Mouse (Mus musculus) heart, embryonic 12.5 days (tissue): ENCODE results near the gene Zfp37. TPM values are rescaled to one million over a fixed set of nuclear protein-coding genes. Genes with fewer than 3 reads are reported as not detected.
"Not testable (repeated sequence)": the region's sequence is repeated elsewhere in the genome, so short reads cannot be mapped to it uniquely, and the experiment has no call there.

ENCODE experiments used
- ATAC-seq: fragments of 200-750 bp; cut with Nextera tagmentation; 2 replicates; pipeline ENCODE4 v1.8.0; 2017; ENCODE audit warnings: moderate TSS enrichment, moderate library complexity; ENCODE audit not compliant: insufficient number of reproducible peaks, low FRiP score
- H3K27ac ChIP-seq: fragments of 300-500 bp; sonication (generic); 2 replicates; pipeline ENCODE4 v1.5.1; 2016; ENCODE audit warnings: mild to moderate bottlenecking, moderate library complexity; ENCODE audit not compliant: poor library complexity, severe bottlenecking
- H3K27me3 ChIP-seq: fragments of 300-500 bp; sonication (generic); replicated peaks from 2 replicates; pipeline ENCODE4 v1.6.1; 2016; ENCODE audit warnings: mild to moderate bottlenecking, moderate library complexity
- H3K36me3 ChIP-seq: fragments of 300-500 bp; sonication (generic); 2 replicates; pipeline ENCODE4 v1.6.1; 2016; ENCODE audit warnings: mild to moderate bottlenecking, moderate library complexity
- H3K4me1 ChIP-seq: fragments of 300-500 bp; sonication (generic); replicated peaks from 2 replicates; pipeline ENCODE4 v1.6.1; 2016; ENCODE audit warnings: mild to moderate bottlenecking
- H3K4me2 ChIP-seq: fragments of 300-500 bp; sonication (generic); 2 replicates; pipeline ENCODE4 v1.6.1; 2016; ENCODE audit warnings: mild to moderate bottlenecking, moderate library complexity
- H3K4me3 ChIP-seq: fragments of 300-500 bp; sonication (generic); 2 replicates; pipeline ENCODE4 v1.5.1; 2016; ENCODE audit warnings: mild to moderate bottlenecking
- H3K9ac ChIP-seq: fragments of 300-500 bp; sonication (generic); 2 replicates; pipeline ENCODE4 v1.6.1; 2016; ENCODE audit warnings: mild to moderate bottlenecking, moderate library complexity
- H3K9me3 ChIP-seq: fragments of 300-500 bp; sonication (generic); replicated peaks from 2 replicates; pipeline ENCODE4 v1.6.1; 2016; ENCODE audit warnings: mild to moderate bottlenecking, moderate library complexity
- WGBS: fragments of 180-500 bp; shearing (Covaris S2); methylation state at CpG from one replicate; pipeline ENCODE4 v1.1.7; 2016; 5-methylcytosine and 5-hydroxymethylcytosine counted together
- polyA plus RNA-seq: library from polyadenylated mRNA; unstranded; fragments of >200 nt; fragmentation: Nextera tagmentation; extraction: Ambion mirVana; gene quantifications from 2 replicates; pipeline ENCODE4 v1.2.1, GENCODE M21; 2016

The Zfp37 gene
- polyA plus RNA-seq, 1 experiment from 2014 or later: 8.9 TPM

GRCm38 (mm10) chr4:62208696-62209380 lies 22.0 kb downstream of the Zfp37 start:
- Histone ChIP-seq H3K27me3 (no peaks in the 10 kb centered on the region), H3K9ac (peak overlapping the region; percentile 78), H3K36me3 (peaks cover 5% of the 10 kb centered on the region), H3K4me2 (peak overlapping the region; percentile 71), H3K27ac (peak overlapping the region; percentile 69), H3K4me1 (peaks cover 17% of the 10 kb centered on the region), H3K4me3 (peak overlapping the region; percentile 72), H3K9me3 (no peaks in the 10 kb centered on the region)
- peak; percentile 63; the same call in 1 of the 2 replicates for ATAC-seq
- 6% methylated on average over 19 of the region's 19 CpGs for WGBS

DNA sequence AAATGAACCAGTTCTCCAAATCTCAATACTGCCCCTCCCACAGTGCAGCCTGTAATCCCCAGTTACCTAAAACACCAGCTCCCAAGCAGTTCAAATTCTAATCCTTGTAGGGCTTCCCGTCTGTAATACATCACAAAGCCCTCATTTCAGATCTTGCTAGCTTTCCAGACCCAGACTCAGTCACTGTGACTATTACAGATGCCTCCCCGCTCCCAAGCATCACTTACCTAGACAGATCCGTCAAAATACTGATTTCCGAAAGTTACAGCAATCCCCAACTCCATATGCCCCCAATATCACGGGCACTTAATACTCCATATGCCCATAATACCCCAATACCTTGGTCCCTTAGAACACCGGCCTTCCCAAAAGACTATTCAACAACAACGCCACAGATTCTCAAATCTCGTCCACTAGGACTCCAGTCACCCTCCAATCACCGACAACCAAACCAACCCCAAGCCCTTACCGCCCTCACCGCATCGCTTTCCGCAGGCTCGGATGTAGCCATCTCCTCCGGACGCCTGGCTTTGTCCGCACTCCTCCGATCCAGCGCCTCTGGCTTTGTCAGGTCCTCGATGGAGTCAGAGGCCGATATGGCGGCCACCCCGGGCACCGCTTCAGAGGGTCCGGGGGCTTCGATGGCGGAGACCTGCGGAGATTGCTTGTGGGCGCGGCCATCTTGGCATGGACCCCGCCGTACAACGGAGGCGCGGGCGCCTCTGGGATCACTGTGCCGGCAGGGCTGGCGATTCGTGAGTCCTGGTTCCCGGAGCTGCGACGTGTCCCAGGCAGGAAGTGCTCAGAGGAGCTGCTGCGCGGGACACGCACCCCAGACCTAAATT lies 22.8 kb downstream of the Zfp37 start:
- no peaks in the 10 kb centered on the region for H3K9me3 ChIP-seq
- peak overlapping the region; percentile 71 for H3K4me2 ChIP-seq
- H3K4me1 ChIP-seq: peaks cover 17% of the 10 kb centered on the region
- H3K27ac ChIP-seq: peak overlapping the region; percentile 69
- H3K27me3 ChIP-seq: no peaks in the 10 kb centered on the region
- peak; percentile 93 for ATAC-seq
- peaks cover 13% of the 10 kb centered on the region for H3K36me3 ChIP-seq
- peak overlapping the region; percentile 78 for H3K9ac ChIP-seq
- WGBS: under 1% methylated on average over 45 of the region's 45 CpGs
- H3K4me3 ChIP-seq: peak overlapping the region; percentile 72

DNA sequence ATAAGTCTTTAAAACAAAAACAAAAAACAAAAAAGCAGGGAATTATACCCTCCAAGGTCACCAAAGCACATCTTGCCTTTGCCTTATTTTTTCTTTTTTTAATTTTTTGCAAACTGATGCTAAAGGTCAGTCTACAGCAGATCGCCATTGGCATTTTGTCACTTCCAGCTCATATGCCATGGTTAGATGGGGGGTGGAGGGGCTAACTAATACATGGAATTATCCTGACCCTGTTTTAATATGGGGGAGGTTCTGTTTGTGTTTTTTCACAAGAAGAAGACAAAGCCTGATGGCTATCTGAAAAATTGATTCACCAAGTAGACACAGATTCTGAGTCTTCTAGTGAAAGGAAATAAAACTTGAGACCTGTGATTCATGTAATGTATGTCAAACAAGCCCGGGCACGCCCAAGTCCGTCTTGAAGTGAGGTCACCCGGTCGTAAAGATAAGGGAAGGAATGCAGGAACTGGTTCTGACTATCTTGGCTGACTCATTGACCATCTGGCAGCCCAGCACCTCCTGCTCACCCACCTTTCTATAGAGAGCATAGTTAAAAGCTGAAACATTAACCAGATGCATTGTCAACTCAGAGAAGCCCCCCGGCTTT lies 30.8 kb downstream of the Zfp37 start:
- WGBS: 38% methylated on average over 7 of the region's 7 CpGs

GRCm38 (mm10) chr4:62188778-62189177 lies 42.1 kb downstream of the Zfp37 start:
- Histone ChIP-seq H3K36me3 (peaks cover 56% of the 10 kb centered on the region), H3K9me3 (peaks cover 48% of the 10 kb centered on the region), H3K27me3 (no peaks in the 10 kb centered on the region), H3K4me2 (no peak overlapping the region), H3K4me1 (no peaks in the 10 kb centered on the region), H3K4me3 (no peak overlapping the region), H3K9ac (no peak overlapping the region), H3K27ac (no peak overlapping the region)
- no peak for ATAC-seq

More for the DNA sequence above, 30.8 kb downstream of the Zfp37 start:
- Histone ChIP-seq H3K4me3 (no peak overlapping the region), H3K9ac (no peak overlapping the region), H3K4me1 (no peaks in the 10 kb centered on the region), H3K9me3 (peaks cover 12% of the 10 kb centered on the region; the same call in 1 of the 2 replicates), H3K27me3 (no peaks in the 10 kb centered on the region), H3K36me3 (peaks cover 69% of the 10 kb centered on the region), H3K27ac (no peak overlapping the region), H3K4me2 (no peak overlapping the region)
- no peak for ATAC-seq

- H3K4me1 ChIP-seq: no peaks in the 10 kb centered on the region
- no peak overlapping the region for H3K4me3 ChIP-seq
- ATAC-seq: no peak
- H3K4me2 ChIP-seq: no peak overlapping the region
- H3K9ac ChIP-seq: no peak overlapping the region
- H3K36me3 ChIP-seq: no peaks in the 10 kb centered on the region
- 39% methylated on average over 5 of the region's 5 CpGs for WGBS
- no peaks in the 10 kb centered on the region for H3K27me3 ChIP-seq
- H3K9me3 ChIP-seq: no peaks in the 10 kb centered on the region; the same call in 1 of the 2 replicates
- H3K27ac ChIP-seq: no peak overlapping the region
These were observed 53.6 kb downstream of the Zfp37 start for GRCm38 (mm10) chr4:62177282-62177681.

DNA sequence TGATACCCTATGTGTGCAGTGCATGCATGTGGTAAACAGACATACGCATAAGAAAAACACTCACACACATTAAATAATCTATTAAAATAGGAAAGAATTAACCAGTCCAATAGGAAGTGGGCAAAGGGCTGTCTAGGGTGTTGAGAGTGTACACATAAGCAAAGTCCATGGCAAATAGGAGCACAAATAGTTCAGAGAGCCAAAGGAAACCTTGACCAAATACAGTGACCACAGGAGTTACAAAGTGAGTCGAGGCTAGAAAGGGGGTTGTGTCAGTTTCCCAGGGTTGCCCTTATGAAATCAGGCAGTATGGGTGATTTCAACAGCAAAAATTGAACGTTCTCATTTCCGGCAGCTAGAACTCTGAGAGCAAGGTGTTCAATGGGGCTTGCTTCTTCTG lies 56.4 kb downstream of the Zfp37 start:
- Histone ChIP-seq H3K4me3 (no peak overlapping the region), H3K27ac (no peak overlapping the region), H3K36me3 (no peaks in the 10 kb centered on the region), H3K27me3 (no peaks in the 10 kb centered on the region), H3K4me2 (no peak overlapping the region), H3K9me3 (no peaks in the 10 kb centered on the region; the same call in 1 of the 2 replicates), H3K9ac (no peak overlapping the region), H3K4me1 (no peaks in the 10 kb centered on the region)
- WGBS: 77% methylated on average over 4 of the region's 4 CpGs
- no peak for ATAC-seq

- not testable (repeated sequence) for ATAC-seq, H3K27ac ChIP-seq
- WGBS: 87% methylated on average over 13 of the region's 13 CpGs
These were observed 63.2 kb downstream of the Zfp37 start for GRCm38 (mm10) chr4:62167636-62168035.

DNA sequence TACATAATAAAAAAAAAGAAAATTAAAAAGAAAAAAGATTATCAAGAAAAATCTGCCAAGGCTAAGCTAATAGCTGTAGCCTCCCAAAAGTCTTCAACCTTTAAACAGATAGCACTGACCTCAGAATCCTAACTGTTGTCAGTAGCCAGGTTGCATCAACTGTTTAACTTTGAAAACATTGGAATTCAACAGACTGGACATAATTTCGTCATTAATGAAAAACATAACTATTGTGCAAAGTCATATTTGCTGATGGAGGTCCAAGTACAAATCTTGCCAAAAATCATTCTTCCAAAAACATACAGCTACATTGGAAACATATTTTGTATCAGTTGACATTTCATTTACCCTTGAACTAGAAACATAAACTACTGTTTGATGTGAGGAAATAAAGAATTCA lies 72.4 kb downstream of the Zfp37 start:
- Histone ChIP-seq H3K4me3 (no peak overlapping the region), H3K36me3 (no peaks in the 10 kb centered on the region), H3K9me3 (0 out of 2 replicates have a peak, but pooled peaks cover 2% of the 10 kb centered on the region), H3K4me1 (no peaks in the 10 kb centered on the region), H3K27me3 (no peaks in the 10 kb centered on the region), H3K9ac (no peak overlapping the region), H3K27ac (no peak overlapping the region), H3K4me2 (no peak overlapping the region)
- 50% methylated on average over 1 of the region's 1 CpGs for WGBS
- no peak for ATAC-seq

More at GRCm38 (mm10) chr4:62167636-62168035, 63.2 kb downstream of the Zfp37 start:
- not testable (repeated sequence) for H3K36me3 ChIP-seq, H3K4me3 ChIP-seq, H3K9ac ChIP-seq, H3K27me3 ChIP-seq, H3K9me3 ChIP-seq, H3K4me2 ChIP-seq, H3K4me1 ChIP-seq

DNA sequence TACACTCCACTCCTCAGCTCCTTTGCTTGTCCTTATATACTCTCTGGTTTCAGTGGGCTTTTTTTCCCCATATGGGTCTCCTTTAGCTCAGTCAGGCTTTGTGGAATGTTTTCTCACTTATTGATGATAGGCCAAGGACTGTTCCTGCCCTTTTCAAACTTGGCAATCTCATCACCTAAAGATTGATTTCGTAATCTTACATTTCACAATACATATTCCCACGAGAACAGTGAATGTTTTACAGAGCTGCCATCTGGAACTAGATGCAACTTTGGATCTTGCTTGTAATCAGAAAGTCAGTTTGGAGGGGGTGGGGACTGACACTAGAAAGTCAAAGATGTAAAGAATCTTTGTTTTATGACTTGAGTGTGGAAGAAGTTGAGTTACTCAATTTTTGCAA lies 80.0 kb downstream of the Zfp37 start, which contains the start of gene Mup21:
TSS of gene Mup21 (minus strand) at position 53 of the 400 bp plus-strand sequence.
- H3K4me3 ChIP-seq: no peak within 1 kb of the TSS
- peaks cover 7% of the 10 kb centered on the region; the same call in 1 of the 2 replicates for H3K9me3 ChIP-seq
- no peak within 1 kb of the TSS for H3K9ac ChIP-seq
- H3K27me3 ChIP-seq: no peaks in the 10 kb centered on the region
- H3K27ac ChIP-seq: no peak within 1 kb of the TSS
- no peak for ATAC-seq
- H3K4me1 ChIP-seq: no peaks in the 10 kb centered on the region
- H3K36me3 ChIP-seq: no peaks in the 10 kb centered on the region
- 63% methylated on average over 2 of the region's 2 CpGs for WGBS
- H3K4me2 ChIP-seq: no peak within 1 kb of the TSS
